Mouse (Mus musculus) liver, adult 2 months (tissue): ENCODE data around the gene Tmprss11f.

Source experiments
- CTCF ChIP-seq: fragments of 200-500 bp; IDR thresholded peaks from 2 replicates; pipeline ENCODE4 v1.5.1; 2011; ENCODE audit warnings: low read depth, low read length, control low read depth
- POLR2A ChIP-seq: fragments of 200-500 bp; IDR thresholded peaks from 2 replicates; pipeline ENCODE4 v1.6.1; 2011; ENCODE audit warnings: low read length, control low read depth; ENCODE audit not compliant: insufficient read depth; ENCODE audit errors: extremely low read depth

DNA sequence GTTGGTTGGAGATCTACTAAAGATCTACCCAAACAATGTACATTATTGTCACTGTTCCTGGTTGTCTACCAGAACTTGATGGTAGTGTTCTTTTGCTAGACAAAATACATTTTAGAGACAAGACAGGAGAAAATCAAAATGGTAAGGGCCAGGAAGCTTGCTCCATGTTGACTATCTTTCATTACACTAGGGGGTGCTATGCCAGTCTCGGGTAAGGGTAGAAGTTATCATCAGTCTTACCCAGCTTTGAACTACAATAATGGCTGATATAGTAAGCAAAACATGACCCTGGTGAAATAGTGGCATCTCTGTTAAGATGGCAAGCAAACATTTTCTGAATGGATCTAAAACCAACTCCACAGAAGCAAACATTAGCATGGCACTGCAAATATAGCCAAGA lies 10.4 kb downstream of the Tmprss11f start:
- TF ChIP-seq POLR2A (no peak), CTCF (no peak)
